Mouse (Mus musculus) heart, embryonic 12.5 days (tissue): Measurements from ENCODE around the gene Zfp932. TPM values are rescaled to one million over a fixed set of nuclear protein-coding genes. Genes with fewer than 3 reads are reported as not detected.

Experiments
- polyA plus RNA-seq: library from polyadenylated mRNA; unstranded; fragments of >200 nt; fragmentation: Nextera tagmentation; extraction: Ambion mirVana; gene quantifications from 2 replicates; pipeline ENCODE4 v1.2.1, GENCODE M21; 2016

The Zfp932 gene
- polyA plus RNA-seq, 1 experiment from 2014 or later: 14.7 TPM

Other genes starting within 250 kb of the Zfp932 start
- gene 4930522L14Rik, start 244.6 kb upstream of the Zfp932 start, polyA plus RNA-seq: 4.3 and 5.2 TPM in 2 replicates
- 0.19 and 0.27 TPM in 2 replicates for gene Gm15446, start 73.1 kb upstream of the Zfp932 start, polyA plus RNA-seq
- 1.9 and 3.0 TPM in 2 replicates for gene Gm17655, start 76.0 kb downstream of the Zfp932 start, polyA plus RNA-seq
- gene Gm35315, start 97.9 kb downstream of the Zfp932 start, polyA plus RNA-seq: 0.46 and 0.55 TPM in 2 replicates
- 0.63 and 0.73 TPM in 2 replicates for gene Plcxd1, start 103.4 kb downstream of the Zfp932 start, polyA plus RNA-seq
- 25.1 and 25.4 TPM in 2 replicates for gene Gtpbp6, start 111.7 kb downstream of the Zfp932 start, polyA plus RNA-seq
- 2.3 and 2.6 TPM in 2 replicates for gene Zfp605, start 113.6 kb downstream of the Zfp932 start, polyA plus RNA-seq
- gene Chfr, start 139.3 kb downstream of the Zfp932 start, polyA plus RNA-seq: 33.0 and 34.9 TPM in 2 replicates
- gene Golga3, start 180.2 kb downstream of the Zfp932 start, polyA plus RNA-seq: 22.9 and 25.7 TPM in 2 replicates
- 24.6 and 27.4 TPM in 2 replicates for gene Ankle2, start 234.5 kb downstream of the Zfp932 start, polyA plus RNA-seq